Mouse (Mus musculus) heart, embryonic 16.5 days (tissue): ENCODE data around the gene Nfia. TPM values are rescaled to one million over a fixed set of nuclear protein-coding genes. Genes with fewer than 3 reads are reported as not detected.

Experiments used
- ATAC-seq: fragments of 200-750 bp; cut with Nextera tagmentation; replicated peaks from 2 replicates; pipeline ENCODE4 v1.8.0; 2017; ENCODE audit warnings: moderate number of reproducible peaks; ENCODE audit not compliant: insufficient read depth, low FRiP score; ENCODE audit errors: extremely low read depth
- H3K27ac ChIP-seq: fragments of 300-500 bp; sonication (generic); 2 replicates; pipeline ENCODE4 v1.5.1; 2014; ENCODE audit warnings: mild to moderate bottlenecking, low read length, control low read depth, moderate library complexity
- H3K27me3 ChIP-seq: fragments of 300-500 bp; sonication (generic); 2 replicates; pipeline ENCODE4 v1.6.1; 2014; ENCODE audit warnings: low read length, mixed read lengths; ENCODE audit not compliant: control insufficient read depth, insufficient read depth
- H3K36me3 ChIP-seq: fragments of 300-500 bp; sonication (generic); 2 replicates; pipeline ENCODE4 v1.6.1; 2014; ENCODE audit not compliant: control insufficient read depth, insufficient read depth
- H3K4me1 ChIP-seq: fragments of 300-500 bp; sonication (generic); 2 replicates; pipeline ENCODE4 v1.6.1; 2014; ENCODE audit warnings: low read length, mixed read lengths; ENCODE audit not compliant: control insufficient read depth, insufficient read depth
- H3K4me2 ChIP-seq: fragments of 300-500 bp; sonication (generic); 2 replicates; pipeline ENCODE4 v1.6.1; 2014; ENCODE audit warnings: low read depth, mild to moderate bottlenecking, control low read depth, low read length
- H3K4me3 ChIP-seq: fragments of 300-500 bp; sonication (generic); 2 replicates; pipeline ENCODE4 v1.5.1; 2014; ENCODE audit warnings: mild to moderate bottlenecking, control low read depth, low read length
- H3K9ac ChIP-seq: fragments of 300-500 bp; sonication (generic); 2 replicates; pipeline ENCODE4 v1.6.1; 2014; ENCODE audit warnings: low read length, control low read depth
- H3K9me3 ChIP-seq: fragments of 300-500 bp; sonication (generic); replicated peaks from 2 replicates; pipeline ENCODE4 v1.6.1; 2016; ENCODE audit warnings: low read length; ENCODE audit not compliant: control insufficient read depth
- WGBS: fragments of 180-500 bp; shearing (Covaris S2); extraction: QIAGEN DNeasy Blood & Tissue Kit; methylation state at CpG from one replicate; pipeline ENCODE4 v1.1.7; 2014; 5-methylcytosine and 5-hydroxymethylcytosine counted together
- polyA plus RNA-seq: library from polyadenylated mRNA; unstranded; fragments of >200 nt; fragmentation: Nextera tagmentation; extraction: Ambion mirVana; gene quantifications from 2 replicates; pipeline ENCODE4 v1.2.1, GENCODE M21; 2015

Gene Nfia
- polyA plus RNA-seq, 1 experiment from 2014 or later = 37.3 TPM

- H3K4me3 ChIP-seq = no peak overlapping the region
- H3K9ac ChIP-seq = no peak overlapping the region
- H3K9me3 ChIP-seq = no peaks in the 10 kb centered on the region
- no peaks in the 10 kb centered on the region for H3K36me3 ChIP-seq
- H3K27ac ChIP-seq = no peak overlapping the region
- no peak for ATAC-seq
- H3K4me1 ChIP-seq = peaks cover 13% of the 10 kb centered on the region; the same call in 1 of the 2 replicates
- WGBS = 70% methylated on average over 12 of the region's 12 CpGs
- H3K4me2 ChIP-seq = no peak overlapping the region
- no peaks in the 10 kb centered on the region for H3K27me3 ChIP-seq
Observed at GRCm38 (mm10) chr4:97900256-97900944, 127.9 kb downstream of the Nfia start.

GRCm38 (mm10) chr4:97905826-97906225 is 133.3 kb downstream of the Nfia start:
- ATAC-seq = no peak
- Histone ChIP-seq H3K27me3 (no peaks in the 10 kb centered on the region), H3K36me3 (no peaks in the 10 kb centered on the region), H3K4me3 (no peak overlapping the region), H3K9me3 (no peaks in the 10 kb centered on the region), H3K4me2 (no peak overlapping the region), H3K4me1 (peaks cover 29% of the 10 kb centered on the region), H3K27ac (no peak overlapping the region), H3K9ac (no peak overlapping the region)
- WGBS = 65% methylated on average over 4 of the region's 4 CpGs

- peak overlapping the region; percentile 27 for H3K4me2 ChIP-seq
Observed at GRCm38 (mm10) chr4:97908576-97909147, 136.1 kb downstream of the Nfia start.

GRCm38 (mm10) chr4:97910115-97910776 is 137.7 kb downstream of the Nfia start:
- Histone ChIP-seq H3K4me2 (no peak overlapping the region), H3K9me3 (no peaks in the 10 kb centered on the region), H3K4me3 (no peak overlapping the region), H3K27me3 (no peaks in the 10 kb centered on the region), H3K4me1 (peaks cover 40% of the 10 kb centered on the region), H3K36me3 (no peaks in the 10 kb centered on the region), H3K27ac (peak overlapping the region; percentile 52; the same call in 1 of the 2 replicates), H3K9ac (no peak overlapping the region)
- 78% methylated on average over 9 of the region's 9 CpGs for WGBS
- no peak for ATAC-seq

More at GRCm38 (mm10) chr4:97908576-97909147, 136.1 kb downstream of the Nfia start:
- peaks cover 40% of the 10 kb centered on the region for H3K4me1 ChIP-seq
- WGBS = 49% methylated on average over 4 of the region's 4 CpGs
- ATAC-seq = peak; percentile 83
- no peak overlapping the region for H3K4me3 ChIP-seq
- no peaks in the 10 kb centered on the region for H3K9me3 ChIP-seq
- H3K36me3 ChIP-seq = no peaks in the 10 kb centered on the region
- peak overlapping the region; percentile 15 for H3K9ac ChIP-seq
- H3K27ac ChIP-seq = peak overlapping the region; percentile 89
- H3K27me3 ChIP-seq = no peaks in the 10 kb centered on the region

- no peaks in the 10 kb centered on the region for H3K36me3 ChIP-seq
- WGBS = 87% methylated on average over 27 of the region's 27 CpGs
- no peak overlapping the region for H3K4me2 ChIP-seq
- H3K27ac ChIP-seq = no peak overlapping the region
- no peaks in the 10 kb centered on the region for H3K9me3 ChIP-seq
- peaks cover 40% of the 10 kb centered on the region for H3K4me1 ChIP-seq
- no peak overlapping the region for H3K4me3 ChIP-seq
- H3K27me3 ChIP-seq = no peaks in the 10 kb centered on the region
- ATAC-seq = no peak
- H3K9ac ChIP-seq = no peak overlapping the region
Observed at GRCm38 (mm10) chr4:97910777-97911580, 138.4 kb downstream of the Nfia start.

- H3K27ac ChIP-seq = peak overlapping the region; percentile 56; the same call in 1 of the 2 replicates
- ATAC-seq = no peak
- WGBS = 80% methylated on average over 7 of the region's 7 CpGs
Observed at GRCm38 (mm10) chr4:97911755-97912154, 139.2 kb downstream of the Nfia start.

GRCm38 (mm10) chr4:97912155-97912554 is 139.6 kb downstream of the Nfia start:
- Histone ChIP-seq H3K9me3 (no peaks in the 10 kb centered on the region), H3K27ac (no peak overlapping the region), H3K36me3 (no peaks in the 10 kb centered on the region), H3K4me3 (no peak overlapping the region), H3K9ac (no peak overlapping the region), H3K27me3 (no peaks in the 10 kb centered on the region), H3K4me1 (peaks cover 34% of the 10 kb centered on the region), H3K4me2 (no peak overlapping the region)
- no peak for ATAC-seq
- WGBS = 53% methylated on average over 6 of the region's 6 CpGs

More at GRCm38 (mm10) chr4:97911755-97912154, 139.2 kb downstream of the Nfia start:
- Histone ChIP-seq H3K9me3 (no peaks in the 10 kb centered on the region), H3K4me3 (no peak overlapping the region), H3K4me1 (peaks cover 35% of the 10 kb centered on the region), H3K27me3 (no peaks in the 10 kb centered on the region), H3K9ac (no peak overlapping the region), H3K36me3 (no peaks in the 10 kb centered on the region), H3K4me2 (no peak overlapping the region)

GRCm38 (mm10) chr4:97912560-97912959 is 140.0 kb downstream of the Nfia start:
- no peaks in the 10 kb centered on the region for H3K27me3 ChIP-seq
- WGBS = 95% methylated on average over 11 of the region's 11 CpGs
- peaks cover 36% of the 10 kb centered on the region for H3K4me1 ChIP-seq
- H3K9ac ChIP-seq = no peak overlapping the region
- H3K4me2 ChIP-seq = no peak overlapping the region
- H3K27ac ChIP-seq = no peak overlapping the region
- H3K9me3 ChIP-seq = no peaks in the 10 kb centered on the region
- no peak for ATAC-seq
- H3K4me3 ChIP-seq = no peak overlapping the region
- no peaks in the 10 kb centered on the region for H3K36me3 ChIP-seq
